Mouse (Mus musculus) cerebellum, adult 9-10 months (tissue): Measurements from ENCODE around the gene Adcy6.

Experiments used
- DNase-seq: peaks from one replicate; pipeline ENCODE4 v3.0.0; 2022

Gene Adcy6

GRCm38 (mm10) chr15:98626487-98627212 lies 16.8 kb upstream of the Adcy6 start:
- no peak for DNase-seq

DNA sequence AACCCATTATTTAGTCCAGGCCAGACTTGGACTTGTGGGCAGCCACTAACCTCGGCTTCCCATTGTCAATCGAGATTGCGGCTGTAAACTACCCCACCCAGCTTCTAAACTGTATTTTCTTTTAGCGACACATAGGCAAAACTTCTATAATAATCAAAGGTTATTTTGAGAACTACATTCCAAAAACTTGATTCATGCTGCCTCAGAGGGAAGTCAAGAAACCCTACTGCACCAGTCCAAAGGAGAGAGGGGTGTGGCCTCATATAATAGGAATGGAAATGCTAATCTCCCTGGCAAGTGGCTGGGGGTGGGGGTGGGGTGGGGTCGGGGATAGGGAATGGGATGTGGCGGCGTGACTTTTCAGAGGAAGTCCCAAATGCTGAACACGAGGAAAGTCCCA lies 16.2 kb upstream of the Adcy6 start:
- no peak for DNase-seq

- DNase-seq = no peak
Measured at GRCm38 (mm10) chr15:98623361-98623821, 13.5 kb upstream of the Adcy6 start.

DNA sequence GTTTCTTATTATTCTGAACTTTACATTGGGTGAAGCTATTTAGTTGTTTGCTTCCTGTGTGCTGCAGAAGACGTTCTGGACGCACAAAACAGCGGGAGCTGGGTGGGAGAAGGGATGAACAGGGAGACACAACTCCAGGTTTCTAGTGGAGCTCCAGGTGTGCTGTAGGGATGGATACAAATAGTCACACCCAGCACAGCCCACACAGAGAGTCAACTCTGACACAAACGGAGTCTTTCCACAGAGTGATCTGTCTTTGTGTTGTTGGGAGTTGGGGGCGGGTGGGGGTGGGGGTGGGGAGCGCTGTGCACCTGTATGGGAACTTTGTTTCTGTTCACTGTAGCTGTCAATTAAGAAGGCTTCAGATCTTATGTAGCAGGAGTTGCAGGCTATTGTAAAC lies 12.8 kb upstream of the Adcy6 start:
- no peak for DNase-seq

DNA sequence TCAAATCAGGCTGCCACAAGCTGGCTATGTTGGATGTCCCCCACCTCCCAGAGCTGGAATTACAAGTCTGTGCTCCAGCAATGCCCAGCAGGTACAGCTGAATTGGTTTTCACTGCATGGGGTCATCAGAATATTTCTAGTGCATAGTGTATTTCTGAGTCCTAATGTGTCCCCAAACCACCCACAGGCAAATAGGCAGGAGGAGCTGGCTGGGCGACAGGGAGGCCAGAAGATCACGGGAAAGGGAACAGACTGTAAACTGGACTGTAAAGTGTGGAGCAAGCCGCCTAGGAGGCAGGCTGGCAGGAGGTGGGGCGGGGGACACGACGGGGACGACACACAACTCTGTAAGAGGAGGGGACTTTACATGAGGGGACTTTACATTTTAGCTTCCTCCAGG lies 12.3 kb upstream of the Adcy6 start:
- no peak for DNase-seq

- DNase-seq = peak; percentile 76
Measured at GRCm38 (mm10) chr15:98617176-98617537, 7.3 kb upstream of the Adcy6 start.

DNA sequence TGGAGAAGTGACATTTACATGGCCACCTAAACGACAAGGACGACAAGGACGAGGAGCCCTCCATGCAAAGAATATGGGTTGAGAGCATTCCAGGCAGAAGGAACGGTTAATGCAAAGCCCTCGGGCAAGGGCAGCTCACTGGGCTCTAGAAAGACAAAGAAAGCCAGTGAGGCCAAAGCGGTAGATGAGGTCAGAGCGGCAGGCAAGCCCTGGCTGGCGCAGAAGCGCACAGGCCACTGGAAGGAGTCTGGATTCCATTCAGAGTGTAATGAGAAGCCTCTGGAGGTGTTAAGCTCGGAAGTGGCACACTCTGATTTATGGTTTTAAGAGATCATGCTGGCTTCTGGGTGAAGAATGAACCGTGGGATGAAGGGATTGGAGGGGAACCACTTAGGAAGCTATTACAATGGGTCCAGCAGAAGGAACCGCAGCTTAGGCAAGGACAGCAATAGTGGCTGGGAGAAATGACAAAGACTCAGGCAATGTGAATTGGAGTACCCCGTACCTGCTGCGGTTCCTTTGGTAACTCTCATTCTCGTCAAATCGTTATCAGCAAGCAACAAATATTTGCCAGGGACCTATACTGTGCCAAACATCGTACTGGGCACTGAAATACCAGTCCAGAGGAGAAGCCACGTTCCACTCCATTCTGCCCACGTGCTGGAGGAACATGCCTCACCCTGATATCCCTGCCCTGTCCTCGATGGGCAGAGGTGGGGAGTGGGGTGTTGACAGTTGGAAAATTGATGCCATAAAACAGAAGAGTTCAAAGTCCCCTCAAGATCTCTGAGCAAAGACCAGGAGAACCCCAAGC lies 6.7 kb upstream of the Adcy6 start:
- DNase-seq = no peak

DNA sequence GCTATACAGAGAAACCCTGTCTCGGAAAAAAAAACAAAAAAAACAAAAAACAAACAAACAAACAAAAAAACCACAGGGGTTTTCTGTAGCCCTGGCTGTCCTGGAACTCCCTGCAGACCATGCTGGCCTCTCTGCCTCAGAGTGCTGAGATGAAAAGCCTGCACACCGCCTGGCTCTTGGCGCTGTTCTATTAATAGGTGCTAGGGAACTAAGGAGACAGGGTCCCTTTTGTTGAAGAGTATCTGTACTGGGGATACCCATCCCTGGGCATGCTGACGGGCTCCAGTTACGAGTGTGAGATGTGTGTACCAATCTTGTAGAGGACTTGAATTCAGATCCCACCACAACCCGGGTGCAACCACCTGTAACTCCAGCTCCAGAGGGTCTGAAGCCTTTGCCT lies 5.9 kb upstream of the Adcy6 start:
- no peak for DNase-seq

GRCm38 (mm10) chr15:98614971-98615370 lies 5.1 kb upstream of the Adcy6 start:
- DNase-seq = no peak

GRCm38 (mm10) chr15:98614551-98614950 lies 4.7 kb upstream of the Adcy6 start:
- peak; percentile 46 for DNase-seq

DNA sequence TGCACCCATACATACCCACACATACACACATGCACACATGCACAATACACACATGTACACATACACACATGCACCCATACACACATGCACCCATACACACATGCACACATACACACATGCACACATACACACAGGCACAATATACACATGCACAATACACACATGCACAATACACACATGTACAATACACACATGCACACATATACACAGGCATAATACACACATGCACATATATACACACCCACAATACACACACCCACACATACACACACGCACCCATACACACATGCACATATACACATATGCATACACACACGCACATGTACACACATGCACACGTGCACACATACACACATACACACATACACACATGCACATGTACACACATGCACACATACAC lies 2.4 kb upstream of the Adcy6 start:
- DNase-seq = no peak

- peak; percentile 59 for DNase-seq
Measured at GRCm38 (mm10) chr15:98610131-98610633, 306 bp upstream of the Adcy6 start.

- DNase-seq = peak; percentile 34
Measured at GRCm38 (mm10) chr15:98608784-98609250, 1.1 kb downstream of the Adcy6 start.

DNA sequence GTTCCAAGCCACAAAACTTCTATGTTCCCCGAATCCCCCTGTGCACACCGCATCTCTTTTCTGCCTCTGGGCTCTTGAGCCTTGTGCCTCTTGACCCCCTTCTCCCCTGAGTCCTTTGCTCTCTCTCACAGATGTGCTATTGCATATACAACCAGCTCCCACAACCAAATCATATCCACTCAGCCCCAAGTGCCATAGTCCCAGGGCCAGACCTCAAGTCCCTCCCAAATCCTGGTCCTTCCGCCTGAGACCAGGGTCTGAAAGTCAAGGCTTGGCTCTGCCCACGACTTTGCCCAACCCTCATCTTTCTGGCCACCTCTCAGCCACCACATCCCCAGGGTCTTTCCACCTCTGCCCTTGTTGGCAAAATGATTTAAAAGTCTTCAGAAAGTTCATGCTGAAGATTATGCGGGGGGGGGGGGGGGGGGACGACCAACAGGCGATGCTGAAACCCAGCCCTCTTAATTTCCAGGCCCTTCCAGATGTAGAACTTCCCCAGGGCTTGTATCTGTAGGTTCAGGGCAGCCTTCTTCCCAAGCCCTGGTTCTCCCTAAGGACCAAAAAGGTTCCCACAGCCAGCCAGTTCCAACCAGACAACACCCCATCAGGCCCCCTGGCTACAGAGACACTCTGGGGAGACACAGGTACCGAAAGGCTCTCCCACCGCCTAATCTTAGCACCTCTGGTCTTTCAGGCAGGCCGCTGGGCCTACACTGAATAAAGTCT lies 1.7 kb downstream of the Adcy6 start:
- no peak for DNase-seq

- no peak for DNase-seq
Measured at GRCm38 (mm10) chr15:98607557-98607956, 2.3 kb downstream of the Adcy6 start.

DNA sequence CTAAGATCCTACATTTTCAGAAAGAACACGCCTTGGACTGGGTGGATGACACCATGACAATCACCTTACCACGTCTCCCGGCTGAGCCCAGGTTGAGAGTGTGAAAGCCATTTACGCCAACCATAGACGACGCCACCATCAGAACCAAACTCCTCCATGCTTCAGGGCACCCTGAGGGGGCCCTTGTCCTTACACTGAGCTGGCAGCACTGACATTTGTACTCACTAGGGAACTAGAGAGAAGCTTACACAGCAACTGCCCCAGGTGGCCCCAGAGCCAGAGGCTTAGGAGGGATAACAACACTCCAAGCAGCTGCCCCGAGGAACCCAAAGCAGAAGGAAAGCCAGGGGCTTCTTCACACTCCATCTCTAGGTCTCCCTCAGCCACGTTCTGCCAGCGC lies 3.1 kb downstream of the Adcy6 start:
- DNase-seq = no peak

DNA sequence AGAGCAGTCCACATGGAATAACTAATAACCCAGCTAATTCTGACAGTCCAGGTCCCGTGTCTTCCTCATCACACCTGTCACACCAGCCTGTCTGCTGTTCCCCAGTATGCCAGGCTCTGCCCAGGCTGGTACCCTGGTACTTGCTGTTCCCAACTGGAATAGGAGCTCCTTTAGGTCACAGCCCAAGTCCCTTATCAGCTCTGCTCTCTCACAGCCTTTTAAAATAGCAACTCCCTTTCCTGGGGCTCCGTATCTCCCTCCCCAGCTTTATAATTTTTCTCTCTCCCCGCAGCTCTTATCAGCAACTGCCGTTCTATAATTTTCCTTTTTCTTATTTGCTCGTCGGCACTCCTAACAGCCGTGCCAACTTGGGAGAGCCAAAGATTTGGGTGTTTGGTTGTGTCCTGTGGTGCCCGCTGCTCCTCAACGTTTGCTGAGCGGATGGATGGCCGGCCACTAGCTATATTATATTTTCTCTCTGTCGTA lies 3.8 kb downstream of the Adcy6 start:
- no peak for DNase-seq

GRCm38 (mm10) chr15:98604041-98604575 lies 5.8 kb downstream of the Adcy6 start:
- no peak for DNase-seq

DNA sequence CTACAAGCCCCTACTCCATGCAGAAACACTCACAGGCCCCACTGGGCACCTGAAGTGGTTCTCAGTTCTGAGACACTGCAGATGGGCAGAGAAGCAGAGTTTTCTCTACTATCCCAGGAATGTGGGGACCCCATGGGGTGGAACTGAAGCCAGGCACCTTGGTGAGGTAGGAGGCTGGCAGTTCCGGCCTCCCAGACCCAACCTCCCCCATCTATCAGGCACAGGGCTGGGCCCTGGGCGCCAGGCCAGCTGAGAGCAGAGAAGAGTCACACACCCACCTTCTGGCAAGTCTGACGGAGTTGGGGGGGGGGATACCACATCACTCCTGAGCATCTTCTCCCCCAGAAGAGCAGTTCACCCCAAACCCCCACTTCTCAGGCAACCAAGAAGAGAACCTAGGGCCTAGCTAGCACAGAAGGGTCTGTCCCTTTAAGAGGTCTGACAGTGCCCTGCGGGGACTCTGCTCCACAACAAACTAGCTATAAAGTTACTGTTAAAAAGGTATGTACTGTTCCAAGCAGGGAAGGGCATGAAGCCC lies 6.9 kb downstream of the Adcy6 start:
- no peak for DNase-seq

- DNase-seq = no peak
Measured at GRCm38 (mm10) chr15:98602191-98602881, 7.5 kb downstream of the Adcy6 start.

DNA sequence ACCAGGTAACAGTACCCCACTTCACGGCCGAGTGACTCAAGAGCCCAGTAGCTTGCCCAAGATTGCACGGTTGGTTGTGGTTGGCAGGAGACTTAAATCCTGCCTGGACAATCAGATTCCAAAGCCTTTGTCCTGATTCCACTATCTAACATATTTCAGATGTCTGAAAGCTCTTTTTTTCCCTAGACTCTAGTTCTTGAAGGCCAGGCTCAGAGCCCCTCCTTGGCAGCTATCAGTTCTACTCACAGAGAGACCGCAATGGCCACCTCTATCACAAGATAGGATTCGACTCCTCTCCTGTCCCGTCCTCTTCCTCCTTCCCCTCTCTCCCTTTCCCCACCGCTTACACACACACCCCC lies 8.1 kb downstream of the Adcy6 start:
- no peak for DNase-seq
